Mouse (Mus musculus) retina, adult 2 months (tissue): ENCODE data around the gene Vezt.

Experiments
- DNase-seq: peaks from one replicate; pipeline ENCODE4 v3.0.0-alpha.2; 2012; ENCODE audit warnings: low read depth, low spot score

Vezt gene

DNA sequence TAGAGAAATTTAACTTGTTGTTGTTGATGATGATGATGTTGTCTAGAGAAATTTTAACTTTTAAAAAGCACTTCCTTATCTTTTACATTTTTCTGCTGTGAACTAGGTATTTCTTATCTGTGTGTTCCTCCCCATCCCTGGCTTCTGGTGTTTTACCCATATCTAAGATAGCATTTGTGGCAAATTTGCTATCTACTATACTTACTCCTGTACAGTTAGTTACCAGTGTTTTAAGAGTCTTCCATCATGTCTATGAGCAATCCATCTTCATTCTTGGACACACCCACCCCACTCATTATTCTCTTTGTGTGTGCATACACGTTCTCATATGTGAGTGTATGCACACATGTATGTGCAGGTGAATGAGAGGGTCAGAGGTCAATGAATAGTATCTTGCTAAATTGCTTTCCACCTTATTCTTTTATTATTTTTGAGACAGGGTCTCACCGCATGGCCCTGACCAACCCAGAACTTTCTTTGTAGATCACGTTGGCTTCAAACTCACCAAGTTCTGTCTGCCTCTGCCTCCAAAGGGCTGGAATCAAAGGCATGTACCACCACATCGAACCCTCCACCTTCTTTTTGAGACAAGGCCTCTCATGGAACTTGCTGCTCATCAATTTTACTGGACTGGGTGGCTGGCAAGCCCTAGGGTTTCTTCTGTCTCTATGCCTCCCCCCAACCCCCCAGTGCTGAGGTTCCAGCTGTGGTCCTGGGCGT is 123.3 kb downstream of the Vezt start:
- no peak for DNase-seq

DNA sequence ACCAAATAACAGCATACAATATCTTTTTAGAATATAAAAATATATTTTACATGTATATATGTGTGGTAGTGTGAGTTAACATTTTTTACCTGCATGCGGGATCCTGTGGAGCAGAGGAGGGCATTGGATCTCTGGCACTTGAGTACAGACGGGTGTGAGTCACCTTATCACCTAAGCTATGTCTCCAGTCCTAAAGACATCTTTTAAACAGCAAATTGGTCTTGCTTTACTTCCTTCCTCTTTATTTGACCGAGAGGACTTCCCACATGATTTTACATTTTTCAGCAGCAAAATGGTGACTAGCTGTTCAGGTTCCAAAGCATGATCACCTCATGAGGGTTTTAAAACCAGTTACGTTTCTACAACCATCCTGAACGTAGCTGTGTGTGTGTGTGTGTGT is 124.3 kb downstream of the Vezt start:
- DNase-seq = no peak

DNA sequence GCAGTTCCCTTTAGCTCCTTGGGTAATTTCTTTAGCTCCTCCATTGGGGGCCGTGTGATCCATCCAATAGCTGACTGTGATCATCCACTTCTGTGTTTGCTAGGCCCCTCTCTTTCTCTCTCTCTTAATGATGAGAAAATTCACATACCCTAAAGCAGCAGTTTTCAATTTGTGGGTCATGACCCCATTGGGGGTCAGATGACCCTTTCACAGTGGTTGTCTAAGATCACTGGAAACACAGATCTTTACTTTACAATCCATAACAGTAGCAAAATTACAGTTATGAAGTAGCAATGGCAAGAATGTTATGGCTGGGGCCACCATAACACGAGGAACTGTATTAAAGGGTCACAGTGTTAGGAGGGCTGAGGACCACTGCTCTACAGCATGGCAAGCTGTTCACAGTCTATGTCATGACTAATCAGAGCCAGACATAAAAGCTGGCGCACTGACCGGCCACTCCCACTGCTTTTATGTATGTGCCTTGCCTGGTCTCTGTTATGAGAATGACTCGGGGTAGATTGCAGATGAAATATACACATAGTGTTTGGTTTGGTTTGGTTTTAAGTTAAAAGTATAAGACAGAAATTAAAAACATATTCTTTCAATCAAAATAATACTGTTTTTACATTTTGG is 125.7 kb downstream of the Vezt start:
- no peak for DNase-seq

DNA sequence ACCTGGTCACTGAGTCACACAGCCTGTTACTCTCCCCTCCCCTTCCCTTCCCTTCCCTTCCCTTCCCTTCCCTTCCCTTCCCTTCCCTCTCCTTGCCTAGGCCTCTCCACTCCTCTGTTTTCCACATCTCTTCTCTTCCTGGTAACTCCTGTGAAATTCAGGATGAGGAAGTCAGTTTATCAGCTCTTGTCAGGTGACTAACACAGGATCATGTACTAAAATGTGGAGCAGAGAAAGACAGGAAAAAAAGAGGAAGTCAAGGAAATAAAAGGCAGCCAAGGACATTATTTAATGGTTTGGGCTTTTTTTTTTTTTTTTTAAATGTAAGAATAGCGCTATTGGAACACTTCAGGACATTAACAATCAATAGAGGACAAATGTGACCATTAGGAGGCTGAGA is 126.6 kb downstream of the Vezt start:
- no peak for DNase-seq

DNA sequence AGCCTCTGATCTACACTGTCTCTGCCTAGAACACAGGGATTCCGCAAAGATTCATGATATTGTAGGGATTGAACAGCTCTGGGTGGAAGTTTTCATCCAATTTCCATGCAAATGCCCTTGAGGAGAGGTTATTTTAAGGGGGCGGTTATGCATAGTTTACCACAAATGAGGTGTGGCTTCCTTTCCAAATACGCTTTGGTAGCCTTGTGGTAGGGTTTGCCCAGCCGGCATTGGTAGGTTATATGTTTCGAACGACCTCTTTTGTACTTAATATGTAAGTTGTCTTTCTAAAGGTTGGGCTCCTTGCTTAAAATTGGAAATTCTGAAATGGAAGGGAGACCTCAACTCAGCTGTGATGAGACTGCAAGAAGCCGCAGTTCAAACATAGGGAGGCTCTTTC is 127.1 kb downstream of the Vezt start:
- DNase-seq = no peak

DNA sequence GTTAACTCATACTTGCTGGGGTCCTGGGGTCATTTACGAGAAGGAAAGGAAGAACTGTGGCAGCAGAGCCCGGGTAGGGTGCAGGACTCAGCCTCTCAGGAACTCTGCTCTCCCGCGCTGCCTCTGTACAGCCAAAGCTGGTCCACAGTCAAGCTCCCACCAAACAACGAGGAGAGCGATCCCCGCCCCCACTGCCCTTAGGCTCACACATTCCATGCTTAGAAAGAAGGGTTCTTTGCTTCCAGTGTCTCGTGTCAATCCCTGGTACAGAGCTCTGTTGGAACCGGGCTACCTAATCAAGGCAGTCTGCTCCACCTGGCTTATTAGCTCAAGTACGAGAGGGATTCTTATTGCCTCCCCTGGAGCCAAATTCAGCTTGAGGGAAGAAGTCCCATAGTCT is 128.2 kb downstream of the Vezt start:
- DNase-seq = no peak

DNA sequence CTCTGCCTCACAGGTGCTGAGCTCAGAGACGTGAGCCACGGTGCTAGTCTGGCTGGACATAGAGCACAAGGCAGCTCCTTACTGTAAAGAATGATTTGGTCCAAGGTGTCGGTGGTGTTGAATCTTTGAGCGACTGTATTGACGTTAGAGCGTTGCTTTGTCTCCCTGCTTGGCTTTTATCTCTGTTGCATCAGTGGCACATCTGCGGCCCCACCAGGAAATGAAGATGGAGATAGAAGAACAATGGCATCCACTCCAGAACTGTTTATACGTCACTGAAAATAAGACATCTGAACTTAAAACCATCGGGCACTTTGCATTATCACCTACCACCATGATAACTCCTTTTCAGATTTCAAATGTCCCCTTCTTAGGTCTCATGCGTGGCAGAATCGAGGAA is 135.7 kb downstream of the Vezt start:
- DNase-seq = no peak

DNA sequence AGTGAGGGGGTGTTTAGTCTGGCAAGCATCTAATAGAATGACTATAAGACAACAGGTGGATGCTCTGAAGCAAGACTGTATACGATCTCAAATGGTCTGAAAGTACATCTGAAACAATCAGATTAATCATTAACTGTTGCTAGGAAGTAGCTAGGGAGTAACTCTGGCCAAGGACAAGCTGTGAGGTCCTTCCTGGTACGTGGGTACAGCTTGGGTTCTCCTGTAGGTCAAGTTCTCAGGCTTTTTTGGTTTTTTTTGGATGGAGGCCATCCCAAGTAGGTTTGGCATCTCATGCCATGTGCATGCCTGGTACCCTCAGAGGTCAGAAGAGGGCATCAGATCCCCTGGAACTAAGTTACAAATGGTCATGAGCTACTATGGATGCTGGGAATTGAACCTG is 136.3 kb downstream of the Vezt start:
- DNase-seq = no peak

DNA sequence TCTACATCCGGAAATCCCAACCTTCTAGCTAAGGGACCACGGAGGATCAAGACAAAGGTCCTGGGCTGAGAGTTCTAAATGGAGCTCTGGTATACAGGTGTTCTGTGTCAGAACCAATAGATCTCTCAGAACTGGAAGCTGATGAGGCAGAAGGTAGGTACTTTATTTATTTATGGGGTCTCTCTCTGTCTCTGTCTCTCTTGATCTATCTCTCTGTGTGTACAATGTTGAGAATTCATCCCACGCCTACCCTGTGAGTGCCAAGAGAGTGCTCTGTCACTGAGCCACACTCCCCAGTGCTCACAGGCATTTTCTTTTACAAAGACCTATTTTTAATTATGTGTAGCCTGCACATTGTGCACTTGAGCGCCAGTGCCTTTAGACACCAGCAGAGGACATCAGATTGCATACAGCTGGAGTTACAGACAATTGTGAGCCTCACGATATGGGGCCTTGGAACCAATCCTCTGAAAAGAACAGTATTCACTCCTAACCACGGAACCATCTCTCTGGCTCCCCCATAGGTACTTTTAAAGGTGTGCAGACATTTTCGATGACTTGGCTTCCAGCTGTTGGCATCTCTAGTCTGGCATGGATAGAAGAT is 138.5 kb downstream of the Vezt start, which contains the start of gene Metap2:
Gene Metap2, minus strand, starts transcription at position 51 of the 604 bp plus-strand sequence.
- DNase-seq = no peak

DNA sequence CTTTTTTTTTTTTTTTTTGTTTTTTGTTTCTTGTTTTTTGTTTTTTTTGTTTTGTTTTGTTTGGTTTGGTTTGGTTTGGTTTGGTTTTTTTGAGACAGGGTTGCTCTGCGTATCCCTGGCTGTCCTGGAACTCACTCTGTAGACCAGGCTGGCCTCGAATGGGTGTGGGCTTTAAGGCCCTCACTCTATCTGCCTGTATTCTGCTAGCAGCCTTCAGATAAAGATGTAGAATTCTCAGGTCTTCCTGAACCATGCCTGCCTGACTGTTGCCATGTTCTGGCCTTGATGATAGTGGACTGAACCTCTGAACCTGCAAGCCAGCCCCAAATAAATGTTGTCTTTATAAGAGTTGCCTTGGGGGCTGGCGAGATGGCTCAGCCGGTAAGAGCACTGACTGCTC is 143.1 kb downstream of the Vezt start:
- DNase-seq = no peak

DNA sequence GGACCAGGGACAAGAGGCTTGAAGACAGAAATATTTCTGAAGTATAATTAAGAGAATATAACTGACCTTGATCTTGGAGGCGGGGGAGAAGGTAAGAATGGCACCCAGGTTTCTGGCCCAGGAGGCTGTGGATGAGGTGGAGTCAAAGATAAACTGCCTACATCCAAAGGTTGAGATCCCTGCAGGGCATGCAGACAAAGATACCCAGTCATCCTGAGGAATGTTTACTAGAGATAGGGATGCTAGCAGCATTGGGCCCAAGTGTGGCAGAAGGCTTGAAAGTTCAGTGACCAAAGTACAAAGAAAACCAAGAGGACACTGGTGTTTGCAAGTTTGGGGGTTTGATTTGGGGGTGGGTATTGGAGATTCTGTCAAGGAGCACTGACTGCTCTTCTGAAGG is 144.6 kb downstream of the Vezt start:
- DNase-seq = no peak

DNA sequence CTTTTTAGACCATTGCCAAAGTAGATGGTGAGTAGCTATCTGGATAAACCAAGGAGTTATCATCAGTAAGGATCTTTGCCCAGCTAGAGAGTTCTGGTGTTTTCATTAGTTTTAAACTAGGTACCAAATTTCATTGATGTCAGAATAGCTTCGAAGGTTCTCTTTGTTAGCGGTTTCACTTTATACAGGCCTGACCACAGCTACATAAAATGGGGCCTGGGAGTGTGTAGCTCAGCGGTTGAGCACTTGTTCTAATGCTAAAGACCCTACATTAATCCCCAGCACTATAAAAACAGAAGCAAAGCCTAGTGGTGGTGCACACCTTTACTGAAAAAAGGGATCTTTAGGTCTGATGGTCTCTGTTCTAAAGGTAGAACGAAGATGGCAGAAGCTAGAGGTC is 145.1 kb downstream of the Vezt start:
- no peak for DNase-seq

DNA sequence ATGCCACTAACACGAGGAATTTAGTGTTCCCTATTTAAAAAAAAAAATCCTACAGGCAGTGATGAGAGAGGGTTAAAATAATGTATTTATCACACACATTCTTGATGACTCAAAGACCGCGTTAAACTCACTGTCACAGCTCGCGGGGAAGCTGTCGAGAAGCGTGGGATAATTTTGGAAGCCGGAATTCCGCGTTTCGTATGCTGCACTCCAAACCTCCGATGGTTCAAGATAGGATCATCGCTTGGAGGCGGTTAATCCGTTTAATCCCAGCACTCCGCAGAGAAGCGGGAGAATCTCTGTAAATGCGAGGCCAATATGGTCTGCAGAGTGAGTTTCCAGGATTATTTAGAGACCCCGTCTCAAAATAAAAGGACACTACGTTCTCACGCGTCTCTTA is 145.6 kb downstream of the Vezt start:
- no peak for DNase-seq

DNA sequence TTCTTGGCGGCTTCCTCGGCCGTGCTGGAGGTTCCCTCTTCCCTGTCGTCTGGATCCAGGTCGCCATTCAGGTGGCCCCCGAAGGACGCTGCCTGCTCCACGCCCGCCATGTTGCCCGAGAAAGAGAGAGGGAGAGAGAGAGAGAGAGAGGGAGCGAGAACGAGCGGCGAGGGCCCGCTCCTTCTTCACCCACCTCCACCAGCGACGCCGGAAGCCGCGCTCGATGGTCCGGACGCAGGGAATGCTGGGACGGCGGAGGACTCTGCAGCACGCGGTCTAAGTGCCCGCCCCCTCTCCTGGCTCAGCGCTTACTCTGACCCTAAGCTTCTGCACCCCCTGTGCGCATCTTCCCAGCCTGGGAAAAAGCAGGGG is 146.1 kb downstream of the Vezt start:
- peak; percentile 78 for DNase-seq
